In the genomic region with DNA sequence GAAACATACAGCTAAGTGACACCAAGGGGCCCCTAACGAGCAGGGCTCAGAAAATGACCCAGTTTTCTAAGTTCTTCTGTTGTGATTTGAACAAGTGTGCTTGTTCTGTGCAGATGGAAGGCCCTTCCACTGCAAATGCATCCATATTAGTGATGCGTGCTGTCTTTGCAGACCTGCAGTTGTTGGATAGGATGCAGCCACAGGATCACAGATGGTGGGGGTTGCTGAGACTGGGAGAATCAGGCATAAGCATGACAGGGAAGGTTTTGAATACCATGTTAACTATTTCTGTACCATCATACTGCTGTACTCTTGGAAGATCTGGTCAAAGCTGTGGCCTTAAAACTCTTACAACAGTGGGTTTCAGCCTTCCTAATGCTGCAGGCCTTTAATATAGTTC, we compare ENCODE assay signal across 17 mouse cellular contexts.
"Had no signal": no experiment of that assay in that cellular context is flagged by ENCODE, and none has a peak within 500 bp of the region (broad histone marks: within the 10 kb centered on the region; RNA-seq: fewer than 3 reads in every experiment).

No protein-coding gene starts in this region.

- H3K4me1 ChIP-seq: megakaryocyte, embryonic 14.5 days; midbrain, embryonic 15.5 days; neural tube, embryonic 12.5 days; stomach, embryonic 15.5 days had no signal

- H3K9ac ChIP-seq: liver, postnatal 0 days; lung, embryonic 15.5 days; midbrain, embryonic 15.5 days; neural tube, embryonic 12.5 days; stomach, embryonic 15.5 days had no signal

- H3K27me3 ChIP-seq: lung, embryonic 15.5 days; megakaryocyte, embryonic 14.5 days; midbrain, embryonic 15.5 days; neural tube, embryonic 12.5 days; stomach, embryonic 15.5 days had no signal

- H3K4me2 ChIP-seq: lung, embryonic 15.5 days; midbrain, embryonic 11.5 days; midbrain, embryonic 15.5 days; neural tube, embryonic 12.5 days; stomach, embryonic 15.5 days had no signal

- H3K9me3 ChIP-seq: lung, embryonic 15.5 days; megakaryocyte, embryonic 14.5 days; midbrain, embryonic 15.5 days; neural tube, embryonic 12.5 days; stomach, embryonic 15.5 days had no signal

- ATAC-seq: liver, postnatal 0 days; lung, postnatal 0 days; midbrain, embryonic 15.5 days had no signal

- H3K27ac ChIP-seq: lung, embryonic 15.5 days; macrophage; midbrain, embryonic 15.5 days; neural tube, embryonic 12.5 days; stomach, embryonic 15.5 days; stomach, postnatal 0 days had no signal

- H3K4me3 ChIP-seq: lung, embryonic 15.5 days; megakaryocyte, embryonic 14.5 days; midbrain, embryonic 15.5 days; neural tube, embryonic 12.5 days; stomach, embryonic 15.5 days had no signal

- H3K36me3 ChIP-seq: lung, embryonic 15.5 days; midbrain, embryonic 15.5 days; neural tube, embryonic 12.5 days; stomach, embryonic 15.5 days had no signal

- DNase-seq: liver, postnatal 0 days; lung, adult 2 months; lung, postnatal 14 days; lung, postnatal 36 days; right cerebral cortex, postnatal 14 days; thymus, adult 2 months; thymus, postnatal 25 days; thymus, postnatal 4 days had no signal
